20 mouse cellular contexts compared by ENCODE assay signal in the genomic region with DNA sequence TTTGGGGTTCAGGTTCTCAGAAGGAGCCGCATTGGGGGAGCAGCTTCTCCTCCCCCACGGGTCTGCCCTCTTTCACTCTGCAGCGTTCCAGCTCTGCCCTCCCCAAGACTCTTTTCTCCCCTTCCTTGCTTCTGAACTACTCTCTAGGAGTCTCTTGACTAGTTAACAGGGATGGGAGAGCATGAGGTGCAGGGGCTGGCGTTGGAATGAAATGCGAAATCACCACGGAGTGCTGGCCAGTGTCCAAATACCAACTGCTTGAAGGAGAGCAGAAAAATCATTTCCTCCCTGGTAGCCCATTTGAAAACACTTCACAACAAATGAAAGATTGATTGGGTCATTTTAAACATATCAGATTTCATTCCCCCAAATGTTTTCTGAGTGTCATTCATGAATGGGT. TPM values are rescaled to one million over a fixed set of nuclear protein-coding genes. Genes with fewer than 3 reads are reported as not detected.
A peak's percentile ranks its signal among the peaks of the same experiment; 100 is the strongest.
DNase-seq lines count a peak whose midpoint lies in the region; ATAC-seq and TF ChIP-seq lines count a peak whose summit lies in the region.
"Had no signal": no experiment of that assay in that cellular context is flagged by ENCODE, and none has a peak within 500 bp of the region (broad histone marks: within the 10 kb centered on the region; RNA-seq: fewer than 3 reads in every experiment).

No protein-coding gene starts in this region.

- DNase-seq in cerebellum, postnatal 10 days: peak; percentile 67 to 73
- no peak for DNase-seq in cerebellum, adult 9-11 months
- peak; percentile 37 for DNase-seq in hindbrain, postnatal 0 days (ENCODE audit: low spot score)
- DNase-seq in lung, embryonic 14.5 days: peak; percentile 56
- no peak for DNase-seq in lung, adult 2 months
- peak; percentile 2 for DNase-seq in forelimb bud, embryonic 11.5 days (ENCODE audit: low read depth, low spot score)
- no peak for DNase-seq in ovary, postnatal 14 days (ENCODE audit: low spot score)
- DNase-seq: adrenal gland, postnatal 14 days; cerebellum, adult 9-10 months; gastrocnemius, postnatal 14 days; kidney, adult 8-10 months; layer of hippocampus, adult 9-11 months; liver, embryonic 13.5 days; thymus, postnatal 14 days had no signal

- no peak for ATAC-seq in hindbrain, postnatal 0 days
- ATAC-seq in hindbrain, embryonic 16.5 days: no peak
- ATAC-seq in lung, embryonic 14.5 days (ENCODE audit: insufficient read depth): no peak

- H3K36me3 ChIP-seq in hindbrain, postnatal 0 days (ENCODE audit: insufficient read depth, low read length): no peaks in the 10 kb centered on the region
- no peaks in the 10 kb centered on the region for H3K36me3 ChIP-seq in hindbrain, embryonic 16.5 days (ENCODE audit: control insufficient read depth, insufficient read depth, low read length)
- no peaks in the 10 kb centered on the region for H3K36me3 ChIP-seq in lung, embryonic 14.5 days (ENCODE audit: insufficient read depth)
- H3K36me3 ChIP-seq: embryonic facial prominence, embryonic 12.5 days; heart, embryonic 10.5 days; hindbrain, embryonic 15.5 days; liver, embryonic 13.5 days; midbrain, embryonic 12.5 days had no signal

- no peaks in the 10 kb centered on the region for H3K27me3 ChIP-seq in hindbrain, postnatal 0 days (ENCODE audit: insufficient read depth, low read length)
- no peaks in the 10 kb centered on the region for H3K27me3 ChIP-seq in hindbrain, embryonic 16.5 days (replicated peaks; ENCODE audit: control insufficient read depth, insufficient read depth, low read length)
- H3K27me3 ChIP-seq in lung, embryonic 14.5 days (ENCODE audit: insufficient read depth, low read length): no peaks in the 10 kb centered on the region
- H3K27me3 ChIP-seq: embryonic facial prominence, embryonic 12.5 days; hindbrain, embryonic 15.5 days; liver, embryonic 13.5 days; midbrain, embryonic 12.5 days had no signal

- H3K9ac ChIP-seq in hindbrain, postnatal 0 days (replicated peaks; ENCODE audit: low read length): no peak overlapping the region
- H3K9ac ChIP-seq in hindbrain, embryonic 16.5 days (ENCODE audit: low read depth, low read length): no peak overlapping the region
- no peak overlapping the region for H3K9ac ChIP-seq in lung, embryonic 14.5 days
- H3K9ac ChIP-seq: embryonic facial prominence, embryonic 12.5 days; hindbrain, embryonic 15.5 days; liver, embryonic 13.5 days; midbrain, embryonic 12.5 days had no signal

- H3K4me2 ChIP-seq in hindbrain, postnatal 0 days (ENCODE audit: low read depth, low read length): no peak overlapping the region
- H3K4me2 ChIP-seq in hindbrain, embryonic 16.5 days (ENCODE audit: low read length): no peak overlapping the region
- H3K4me2 ChIP-seq in lung, embryonic 14.5 days: no peak overlapping the region
- H3K4me2 ChIP-seq: embryonic facial prominence, embryonic 12.5 days; hindbrain, embryonic 15.5 days; liver, embryonic 13.5 days; midbrain, embryonic 12.5 days had no signal

- no peak overlapping the region for H3K4me3 ChIP-seq in hindbrain, postnatal 0 days (ENCODE audit: low read length)
- no peak overlapping the region for H3K4me3 ChIP-seq in hindbrain, embryonic 16.5 days (ENCODE audit: low read length)
- H3K4me3 ChIP-seq in lung, embryonic 14.5 days (ENCODE audit: low read depth, low read length): no peak overlapping the region
- H3K4me3 ChIP-seq in lung, adult 2 months (replicated peaks; ENCODE audit: extremely low read depth, low read depth, low read length): no peak overlapping the region
- H3K4me3 ChIP-seq: embryonic facial prominence, embryonic 12.5 days; heart, embryonic 10.5 days; hindbrain, embryonic 15.5 days; liver, embryonic 13.5 days; midbrain, embryonic 12.5 days had no signal

- no peak for TF ChIP-seq CTCF in hindbrain, postnatal 0 days (IDR thresholded peaks at IDR 0.05; ENCODE audit: low read depth)
- no peak for TF ChIP-seq CTCF in lung, embryonic 14.5 days (IDR thresholded peaks at IDR 0.05; ENCODE audit: low read depth)
- TF ChIP-seq CTCF in lung, adult 2 months (IDR thresholded peaks at IDR 0.05; ENCODE audit: insufficient read depth, low read length): no peak

- no peak for TF ChIP-seq POLR2A in lung, adult 2 months (IDR thresholded peaks at IDR 0.05; ENCODE audit: borderline replicate concordance, extremely low read depth, low read depth, low read length)

- 47% methylated on average over 6 of the region's 6 CpGs for WGBS in hindbrain, postnatal 0 days
- 58% methylated on average over 6 of the region's 6 CpGs for WGBS in hindbrain, embryonic 16.5 days
- 47% methylated on average over 6 of the region's 6 CpGs for WGBS in lung, embryonic 14.5 days
- 49% methylated on average over 6 of the region's 6 CpGs for WGBS in lung, adult 2 months

- H3K4me1 ChIP-seq in hindbrain, postnatal 0 days (ENCODE audit: insufficient read depth, low read length): peaks cover 6% of the 10 kb centered on the region; the same call in 1 of the 2 replicates
- no peaks in the 10 kb centered on the region; the same call in 1 of the 2 replicates for H3K4me1 ChIP-seq in hindbrain, embryonic 16.5 days (ENCODE audit: control insufficient read depth, insufficient read depth, low read depth, low read length)
- H3K4me1 ChIP-seq in lung, embryonic 14.5 days (ENCODE audit: insufficient read depth): peaks cover 3% of the 10 kb centered on the region; the same call in 1 of the 2 replicates
- H3K4me1 ChIP-seq in lung, adult 2 months (ENCODE audit: control insufficient read depth, insufficient read depth, low read length): no peaks in the 10 kb centered on the region
- H3K4me1 ChIP-seq: embryonic facial prominence, embryonic 12.5 days; heart, embryonic 10.5 days; hindbrain, embryonic 15.5 days; liver, embryonic 13.5 days had no signal

- no peak overlapping the region for H3K27ac ChIP-seq in hindbrain, postnatal 0 days
- no peak overlapping the region for H3K27ac ChIP-seq in hindbrain, embryonic 16.5 days (ENCODE audit: low read depth, low read length)
- no peak overlapping the region for H3K27ac ChIP-seq in lung, embryonic 14.5 days (ENCODE audit: low read depth)
- H3K27ac ChIP-seq: embryonic facial prominence, embryonic 12.5 days; heart, embryonic 10.5 days; hindbrain, embryonic 15.5 days; liver, embryonic 13.5 days; midbrain, embryonic 12.5 days had no signal

- H3K9me3 ChIP-seq in hindbrain, postnatal 0 days (ENCODE audit: low read length): no peaks in the 10 kb centered on the region
- no peaks in the 10 kb centered on the region for H3K9me3 ChIP-seq in hindbrain, embryonic 16.5 days (ENCODE audit: control insufficient read depth, low read length)
- H3K9me3 ChIP-seq in lung, embryonic 14.5 days (ENCODE audit: low read depth, low read length): no peaks in the 10 kb centered on the region
- H3K9me3 ChIP-seq: embryonic facial prominence, embryonic 12.5 days; heart, embryonic 10.5 days; hindbrain, embryonic 15.5 days; liver, embryonic 13.5 days; midbrain, embryonic 12.5 days had no signal

RNA-seq across cellular contexts. Expression of a gene that starts 53.3 kb away (rescaled TPM):
- total RNA-seq in hindbrain, postnatal 0 days (2014; rRNA removed): 74.4 and 117 TPM in 2 replicates
- polyA plus RNA-seq in hindbrain, postnatal 0 days (2015; fragmentation: Nextera tagmentation; extraction: Ambion mirVana): 110 and 120 TPM in 2 replicates
- polyA plus RNA-seq in hindbrain, embryonic 16.5 days (2015; fragmentation: Nextera tagmentation; extraction: Ambion mirVana): 161 and 167 TPM in 2 replicates
- not detected in 2 replicates for polyA plus RNA-seq in lung, embryonic 14.5 days (2014; fragmentation: Nextera tagmentation; extraction: Ambion mirVana)
- 2.0 and 6.8 TPM in 2 replicates for polyA plus RNA-seq in lung, adult 2 months (2012; rRNA removed)
- total RNA-seq: gastrocnemius, postnatal 14 days; heart, postnatal 25 days had no signal

Comparison
In these comparisons a context has a peak if more than half of its experiments do, and no peak if none do; other contexts are left out.
1. DNase-seq: peak in cerebellum, postnatal 10 days (2 of 2), hindbrain, postnatal 0 days (single experiment), lung, embryonic 14.5 days (single experiment) and forelimb bud, embryonic 11.5 days (single experiment); none in cerebellum, adult 9-11 months (single experiment), lung, adult 2 months (single experiment) and ovary, postnatal 14 days (single experiment).
2. RNA of a gene that starts 53.3 kb away (polyA plus RNA-seq): 161 to 167 TPM in hindbrain, embryonic 16.5 days and 110 to 120 TPM in hindbrain, postnatal 0 days; 2.0 to 6.8 TPM in lung, adult 2 months and not detected in lung, embryonic 14.5 days; every median in the first group is over 10 times any median in the second.